Mouse (Mus musculus) ovary, adult 18-20 months (tissue): Measurements from ENCODE around the gene Cmss1.
A peak's percentile ranks its signal among the peaks of the same experiment; 100 is the strongest.

Experiments used
- DNase-seq: peaks from one replicate; pipeline ENCODE4 v3.0.0; 2022; ENCODE audit warnings: low spot score, mixed read lengths

Cmss1 gene

GRCm38 (mm10) chr16:57389566-57390251 lies 217.0 kb downstream of the Cmss1 start:
- DNase-seq: no peak

GRCm38 (mm10) chr16:57384274-57384673 lies 222.4 kb downstream of the Cmss1 start:
- no peak for DNase-seq

GRCm38 (mm10) chr16:57383266-57383971 lies 223.2 kb downstream of the Cmss1 start:
- no peak for DNase-seq

- no peak for DNase-seq
Observed at GRCm38 (mm10) chr16:57378631-57379330, 227.9 kb downstream of the Cmss1 start.

- DNase-seq: no peak
Observed at GRCm38 (mm10) chr16:57375248-57375837, 231.3 kb downstream of the Cmss1 start.

- no peak for DNase-seq
Observed at GRCm38 (mm10) chr16:57372156-57372555, 234.5 kb downstream of the Cmss1 start.

GRCm38 (mm10) chr16:57369846-57370496 lies 236.7 kb downstream of the Cmss1 start:
- no peak for DNase-seq

DNA sequence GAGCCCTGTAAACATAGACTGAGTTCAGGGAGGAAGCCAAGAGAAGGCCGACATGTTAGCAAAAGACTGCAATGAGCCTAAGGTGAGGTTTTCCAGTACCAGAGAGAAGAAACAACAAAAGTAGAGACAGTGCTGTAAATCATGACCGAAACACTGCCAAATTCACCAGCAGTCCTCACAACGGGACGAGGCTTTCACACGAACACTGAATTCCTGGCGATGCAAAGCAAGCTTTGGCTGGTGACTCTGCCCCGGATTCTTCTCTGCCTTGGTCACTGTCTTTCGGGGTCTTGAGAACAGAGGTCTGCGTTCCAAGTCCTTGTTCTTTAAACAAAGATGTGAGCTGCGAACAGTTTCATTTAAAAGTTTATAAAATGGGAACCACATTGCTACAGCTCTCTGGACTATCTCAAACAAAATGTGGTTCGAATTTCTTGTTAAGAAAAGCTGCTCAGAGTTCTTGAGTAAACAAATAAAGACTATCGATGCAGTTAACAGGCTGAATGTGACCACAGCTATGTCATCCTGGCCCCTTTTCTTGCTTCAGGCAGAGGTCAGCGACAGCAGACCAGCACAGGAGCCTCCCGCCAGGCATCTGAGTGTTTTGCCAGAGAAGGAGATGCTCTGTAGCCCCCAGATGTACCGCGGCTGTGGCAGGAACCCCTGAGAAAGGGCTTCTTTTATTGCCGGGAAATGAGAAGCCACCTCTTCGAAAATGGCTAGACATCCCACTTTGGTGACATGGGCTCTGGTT lies 239.5 kb downstream of the Cmss1 start:
- DNase-seq: no peak

DNA sequence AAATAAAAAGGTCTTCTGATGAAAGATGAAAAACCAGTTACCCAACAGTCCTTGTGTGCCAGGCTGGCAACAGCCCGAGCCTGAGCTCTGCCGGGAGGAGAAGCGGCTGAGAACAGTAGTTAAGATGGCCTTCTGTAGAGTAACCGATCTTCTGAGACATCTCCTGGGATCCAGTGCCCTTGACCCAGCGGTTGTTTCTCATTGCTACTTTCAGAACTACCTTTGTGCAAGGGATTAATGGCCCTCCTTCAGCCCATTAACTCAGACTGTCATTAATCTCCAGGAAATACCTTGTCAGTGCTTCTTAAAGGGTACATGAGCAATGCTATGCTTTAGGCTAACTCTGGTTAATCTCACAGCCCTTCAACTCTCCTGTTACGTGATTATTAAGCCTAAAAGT lies 240.5 kb downstream of the Cmss1 start:
- no peak for DNase-seq

GRCm38 (mm10) chr16:57364498-57364897 lies 242.2 kb downstream of the Cmss1 start:
- no peak for DNase-seq

DNA sequence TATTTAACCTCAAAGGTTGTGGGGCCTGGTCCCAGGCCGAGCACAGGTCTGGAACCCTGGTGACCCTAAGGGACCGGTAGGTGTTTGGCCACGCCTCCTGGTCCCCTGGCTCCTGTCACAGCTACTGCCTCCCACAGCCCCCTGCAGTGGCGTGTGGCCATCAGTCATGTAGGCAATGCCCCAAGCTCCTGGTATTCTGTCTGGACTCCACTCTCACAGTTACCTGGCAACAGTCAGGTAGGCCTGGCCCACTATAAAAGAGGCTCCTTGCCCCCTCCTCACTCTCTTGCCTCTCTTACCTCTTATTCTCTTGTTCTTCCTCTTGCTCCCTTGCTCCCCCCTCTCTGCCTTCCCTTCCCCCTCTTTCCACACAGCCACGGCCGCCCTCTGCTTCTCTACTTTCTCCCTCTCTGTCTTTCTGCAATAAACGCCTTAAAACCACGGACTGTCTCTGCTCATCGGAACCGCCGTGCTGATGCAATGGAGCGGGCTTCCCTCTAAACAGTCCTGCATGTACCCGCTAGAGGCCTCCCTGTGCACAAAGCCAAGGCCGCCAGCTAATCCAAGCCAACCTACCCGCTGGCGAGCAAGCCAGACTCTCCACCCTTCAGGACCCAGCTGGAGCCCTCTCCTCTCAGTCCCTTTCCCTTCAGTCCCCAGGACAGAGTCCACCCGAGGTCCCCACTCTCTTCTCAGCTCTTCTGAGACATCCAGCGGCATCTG lies 243.8 kb downstream of the Cmss1 start:
- peak; percentile 62 for DNase-seq

DNA sequence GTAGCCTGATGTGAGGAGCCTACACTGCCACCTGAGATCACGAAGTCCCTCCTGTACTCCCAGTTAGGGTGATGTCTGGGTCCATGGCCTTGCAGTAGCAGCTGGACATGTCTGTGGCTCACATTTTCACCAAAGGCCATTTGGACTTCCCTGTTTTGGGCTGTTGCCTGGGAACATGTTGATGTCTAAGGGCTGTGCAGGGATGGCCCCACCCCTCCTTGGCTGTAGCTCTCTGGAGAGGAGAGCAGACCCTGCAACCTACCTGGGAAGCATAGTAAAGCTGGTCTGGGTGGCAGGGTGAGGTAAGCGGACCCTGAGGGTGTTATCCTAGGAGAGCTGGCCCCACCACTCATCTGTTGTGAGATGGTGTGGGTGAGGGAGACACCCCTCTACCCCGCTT lies 245.9 kb downstream of the Cmss1 start:
- DNase-seq: no peak

DNA sequence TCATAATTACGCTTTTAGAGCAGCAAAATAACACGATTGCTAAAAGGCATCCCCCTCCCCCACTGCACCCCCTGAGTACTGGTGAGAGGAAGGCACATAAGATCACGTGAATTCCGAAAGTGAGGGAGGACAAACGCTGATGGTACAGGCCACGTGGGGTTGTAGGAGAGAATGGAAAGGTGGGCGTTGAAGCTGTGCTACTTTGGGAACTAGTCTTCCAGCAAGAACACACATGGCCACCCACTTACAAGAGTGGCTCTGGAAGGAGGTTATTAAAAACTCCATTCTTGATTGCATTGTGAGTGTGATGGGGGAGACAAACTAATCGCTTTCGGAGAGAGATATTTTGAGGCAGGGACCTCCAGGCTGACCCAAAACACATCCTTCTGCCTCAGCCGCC lies 247.4 kb downstream of the Cmss1 start:
- no peak for DNase-seq

- no peak for DNase-seq
Observed at GRCm38 (mm10) chr16:57357011-57357410, 249.7 kb downstream of the Cmss1 start.

- no peak for DNase-seq
Observed at GRCm38 (mm10) chr16:57356454-57356853, 250.2 kb downstream of the Cmss1 start.

DNA sequence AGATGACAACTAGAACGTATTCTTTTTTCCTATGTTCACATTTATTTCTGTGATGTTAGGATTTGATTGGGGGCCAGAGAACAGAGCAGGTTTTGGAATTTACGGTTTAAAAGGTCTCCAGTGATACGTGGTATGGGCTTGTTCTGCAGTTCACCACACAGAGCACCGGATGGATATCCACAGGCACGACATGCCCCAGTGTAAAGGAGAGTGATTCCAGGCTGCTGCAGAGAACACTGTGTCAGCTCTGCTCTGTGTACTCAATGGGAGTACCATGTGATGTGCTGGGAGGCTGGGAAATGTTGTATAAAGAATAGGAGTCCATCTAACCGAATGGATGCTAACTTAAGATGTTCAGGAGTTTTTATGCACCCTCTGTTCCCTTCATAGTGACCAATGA lies 252.7 kb downstream of the Cmss1 start:
- DNase-seq: no peak

- no peak for DNase-seq
Observed at GRCm38 (mm10) chr16:57353166-57353721, 253.4 kb downstream of the Cmss1 start.

- DNase-seq: no peak
Observed at GRCm38 (mm10) chr16:57352751-57353150, 253.9 kb downstream of the Cmss1 start, which contains the start of gene Filip1l. Gene Filip1l (plus strand): TSS chr16:57353093.

DNA sequence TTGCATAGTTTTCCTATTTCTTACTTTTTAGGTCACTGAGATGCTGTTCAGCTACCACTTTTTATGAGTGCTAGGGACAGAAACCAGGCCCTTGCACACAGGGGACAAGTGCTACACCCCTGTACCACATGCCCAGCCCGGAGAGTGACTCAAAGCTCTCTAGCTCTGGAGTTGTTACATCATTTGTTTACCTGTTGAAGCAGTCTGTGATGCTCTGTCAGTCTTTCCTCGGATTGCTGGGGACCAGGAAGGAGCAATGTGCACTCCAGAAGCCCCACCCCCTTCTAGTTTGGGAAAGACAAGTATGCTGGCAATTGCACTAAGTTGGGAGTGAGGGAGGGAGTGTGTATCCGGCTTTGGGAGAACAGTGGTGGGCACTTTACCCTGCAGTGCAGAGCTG lies 257.0 kb downstream of the Cmss1 start:
- DNase-seq: no peak

DNA sequence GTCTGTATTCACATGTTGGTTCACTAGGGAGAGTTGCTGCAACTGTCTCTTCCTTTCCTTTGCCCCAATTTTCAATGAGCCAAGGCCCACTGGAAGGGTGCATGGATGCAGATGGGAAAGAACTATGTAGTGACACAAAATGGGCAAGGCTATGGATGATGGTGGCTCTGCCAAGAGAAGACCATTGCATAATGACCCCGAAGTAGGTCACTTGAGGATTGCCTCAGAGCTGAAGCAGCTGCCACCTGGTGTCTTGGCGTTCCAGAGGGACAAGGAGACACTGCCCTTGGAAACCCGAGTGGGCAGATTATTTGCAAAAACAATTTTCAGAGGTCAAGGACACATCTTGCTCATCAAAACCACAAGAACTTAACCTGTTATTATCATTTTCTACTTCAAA lies 257.6 kb downstream of the Cmss1 start:
- peak; percentile 50 for DNase-seq
